ENCODE assay signal across 13 mouse cellular contexts in the genomic region with DNA sequence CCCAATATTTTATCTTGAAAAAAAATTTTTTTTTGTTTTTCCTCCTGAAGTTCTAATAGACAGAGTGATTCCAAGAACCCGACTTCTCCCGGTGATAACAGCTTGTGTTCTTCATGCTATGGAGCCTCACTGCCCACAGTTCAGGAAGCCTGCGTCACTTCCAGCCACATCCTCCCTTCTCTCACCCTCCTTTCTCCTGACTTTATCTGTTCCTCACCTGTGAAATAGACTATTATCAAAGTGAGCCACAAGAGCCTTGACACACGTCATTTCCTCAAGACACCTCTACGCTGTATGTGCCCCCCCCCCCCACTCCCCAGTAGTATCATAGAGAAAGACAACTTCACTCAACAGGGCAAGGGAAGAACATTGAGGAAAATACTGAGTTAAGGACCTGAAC. TPM values are rescaled to one million over a fixed set of nuclear protein-coding genes. Genes with fewer than 3 reads are reported as not detected.
DNase-seq lines count a peak whose midpoint lies in the region; ATAC-seq lines count a peak whose summit lies in the region.
"Had no signal": no experiment of that assay in that cellular context is flagged by ENCODE, and none has a peak within 500 bp of the region (broad histone marks: within the 10 kb centered on the region; RNA-seq: fewer than 3 reads in every experiment).

No protein-coding gene starts in this region.

- no peak for ATAC-seq in heart, embryonic 16.5 days (replicated peaks; ENCODE audit: extremely low read depth, insufficient read depth, low FRiP score)
- ATAC-seq in liver, embryonic 15.5 days (ENCODE audit: insufficient read depth), result no peak
- no peak for ATAC-seq in midbrain, embryonic 14.5 days (ENCODE audit: low FRiP score, low TSS enrichment)
- ATAC-seq: lung, postnatal 0 days; midbrain, embryonic 16.5 days had no signal

- H3K9ac ChIP-seq in heart, embryonic 16.5 days (ENCODE audit: low read length), result no peak overlapping the region
- peak overlapping the region; percentile 49 for H3K9ac ChIP-seq in liver, embryonic 15.5 days
- H3K9ac ChIP-seq in midbrain, embryonic 14.5 days (replicated peaks; ENCODE audit: low read length), result no peak overlapping the region

- H3K9me3 ChIP-seq in heart, embryonic 16.5 days (replicated peaks; ENCODE audit: control insufficient read depth, low read length), result no peaks in the 10 kb centered on the region
- no peaks in the 10 kb centered on the region for H3K9me3 ChIP-seq in liver, embryonic 15.5 days (replicated peaks)
- no peaks in the 10 kb centered on the region for H3K9me3 ChIP-seq in midbrain, embryonic 14.5 days (ENCODE audit: control insufficient read depth, low read length)

- peaks cover 20% of the 10 kb centered on the region for H3K4me1 ChIP-seq in heart, embryonic 16.5 days (ENCODE audit: control insufficient read depth, insufficient read depth, low read length)
- peaks cover 50% of the 10 kb centered on the region for H3K4me1 ChIP-seq in liver, embryonic 15.5 days (replicated peaks)
- peaks cover 13% of the 10 kb centered on the region for H3K4me1 ChIP-seq in midbrain, embryonic 14.5 days (ENCODE audit: control insufficient read depth, insufficient read depth, low read length)

- H3K27ac ChIP-seq in heart, embryonic 16.5 days (ENCODE audit: low read length), result peak overlapping the region; percentile 51
- peak overlapping the region; percentile 96 for H3K27ac ChIP-seq in liver, embryonic 15.5 days (replicated peaks)
- no peak overlapping the region for H3K27ac ChIP-seq in midbrain, embryonic 14.5 days (replicated peaks; ENCODE audit: low read depth, low read length)

- no peaks in the 10 kb centered on the region for H3K27me3 ChIP-seq in heart, embryonic 16.5 days (ENCODE audit: control insufficient read depth, insufficient read depth, low read length)
- no peaks in the 10 kb centered on the region for H3K27me3 ChIP-seq in liver, embryonic 15.5 days
- no peaks in the 10 kb centered on the region for H3K27me3 ChIP-seq in midbrain, embryonic 14.5 days (ENCODE audit: control insufficient read depth, insufficient read depth, low read length)

- H3K36me3 ChIP-seq in heart, embryonic 16.5 days (ENCODE audit: control insufficient read depth, insufficient read depth), result peaks cover 6% of the 10 kb centered on the region; the same call in 1 of the 2 replicates
- H3K36me3 ChIP-seq in liver, embryonic 15.5 days (replicated peaks), result no peaks in the 10 kb centered on the region
- H3K36me3 ChIP-seq in midbrain, embryonic 14.5 days (ENCODE audit: control insufficient read depth, insufficient read depth, low read length), result 0 out of 2 replicates have a peak, but pooled peaks cover 3% of the 10 kb centered on the region

- H3K4me2 ChIP-seq in heart, embryonic 16.5 days (ENCODE audit: low read depth, low read length), result 0 out of 2 replicates have a peak overlapping the region, but pooled peaks have one; percentile 28
- H3K4me2 ChIP-seq in liver, embryonic 15.5 days, result peak overlapping the region; percentile 96
- H3K4me2 ChIP-seq in midbrain, embryonic 14.5 days (ENCODE audit: low read length), result no peak overlapping the region

- no peak overlapping the region for H3K4me3 ChIP-seq in heart, embryonic 16.5 days (ENCODE audit: low read length)
- H3K4me3 ChIP-seq in liver, embryonic 15.5 days (replicated peaks), result peak overlapping the region; percentile 76
- H3K4me3 ChIP-seq in midbrain, embryonic 14.5 days (replicated peaks; ENCODE audit: low read depth, low read length), result no peak overlapping the region

- DNase-seq in heart, postnatal 36 days, result no peak
- peak; percentile 81 for DNase-seq in CD4-positive helper T cell, adult 2 months (ENCODE audit: low read depth, low spot score)
- peak; percentile 72 for DNase-seq in T-cell, adult 2 months (ENCODE audit: low spot score)
- no peak for DNase-seq in yolk sac, embryonic 10.5 days (ENCODE audit: low spot score)
- no peak for DNase-seq in layer of hippocampus, postnatal 14 days (ENCODE audit: low spot score in 2 of 2)
- no peak for DNase-seq in midbrain, embryonic 14.5 days
- DNase-seq: kidney, adult 11 months had no signal

- 64% methylated on average over 5 of the region's 5 CpGs for WGBS in heart, embryonic 16.5 days
- WGBS in liver, embryonic 15.5 days (ENCODE audit: insufficient replicate concordance), result 21% methylated on average over 5 of the region's 5 CpGs
- WGBS in midbrain, embryonic 14.5 days, result 95% methylated on average over 5 of the region's 5 CpGs

- intact Hi-C loops in heart, postnatal 36 days (cut with DNase I), result loop anchor here (2.0 kb wide), 1 partner anchor 65 kb away; the partner anchor contains the start of gene Actl10

RNA-seq across cellular contexts. Expression of gene 4930519P11Rik, which starts 2.4 kb away (rescaled TPM):
- not detected in 2 replicates for polyA plus RNA-seq in heart, embryonic 16.5 days (2015; fragmentation: Nextera tagmentation; extraction: Ambion mirVana)
- not detected for total RNA-seq in heart, postnatal 36 days (2021)
- not detected in 2 replicates for polyA plus RNA-seq in liver, embryonic 15.5 days (2015; fragmentation: Nextera tagmentation; extraction: Ambion mirVana)
- not detected for total RNA-seq in layer of hippocampus, postnatal 14 days (2021)
- polyA plus RNA-seq in midbrain, embryonic 14.5 days (2014; fragmentation: Nextera tagmentation; extraction: Ambion mirVana), result 0.50 and 1.6 TPM in 2 replicates
- total RNA-seq: heart, postnatal 4 days; left cerebral cortex, postnatal 36 days had no signal

RNA-seq across cellular contexts. Expression of gene Zfp341, which starts 2.6 kb away (rescaled TPM):
- polyA plus RNA-seq in heart, embryonic 16.5 days (2015; fragmentation: Nextera tagmentation; extraction: Ambion mirVana), result 0.45 and 0.74 TPM in 2 replicates
- total RNA-seq in heart, postnatal 36 days (2021), result 1 to 10 TPM; 3.0 to 3.4 TPM
- 2.6 TPM in 2 replicates for polyA plus RNA-seq in liver, embryonic 15.5 days (2015; fragmentation: Nextera tagmentation; extraction: Ambion mirVana)
- total RNA-seq in layer of hippocampus, postnatal 14 days (2021), result 10 to 100 TPM in 1 of 2 experiments, 1 to 10 TPM in 1; 9.8 to 11.3 TPM
- 2.2 and 2.6 TPM in 2 replicates for polyA plus RNA-seq in midbrain, embryonic 14.5 days (2014; fragmentation: Nextera tagmentation; extraction: Ambion mirVana)

RNA-seq across cellular contexts. Expression of gene Pxmp4, which starts 12.2 kb away (rescaled TPM):
- 28.2 and 29.5 TPM in 2 replicates for polyA plus RNA-seq in heart, embryonic 16.5 days (2015; fragmentation: Nextera tagmentation; extraction: Ambion mirVana)
- 10 to 100 TPM; 27.8 to 28.3 TPM for total RNA-seq in heart, postnatal 36 days (2021)
- 34.6 and 43.9 TPM in 2 replicates for polyA plus RNA-seq in liver, embryonic 15.5 days (2015; fragmentation: Nextera tagmentation; extraction: Ambion mirVana)
- total RNA-seq in layer of hippocampus, postnatal 14 days (2021), result 10 to 100 TPM; 17.2 to 19.8 TPM
- 14.2 and 15.0 TPM in 2 replicates for polyA plus RNA-seq in midbrain, embryonic 14.5 days (2014; fragmentation: Nextera tagmentation; extraction: Ambion mirVana)

RNA-seq across cellular contexts. Expression of gene Chmp4b, which starts 35.8 kb away (rescaled TPM):
- polyA plus RNA-seq in heart, embryonic 16.5 days (2015; fragmentation: Nextera tagmentation; extraction: Ambion mirVana), result 22.5 and 23.0 TPM in 2 replicates
- 100 to 1,000 TPM; 113 to 124 TPM for total RNA-seq in heart, postnatal 36 days (2021)
- 11.7 and 13.9 TPM in 2 replicates for polyA plus RNA-seq in liver, embryonic 15.5 days (2015; fragmentation: Nextera tagmentation; extraction: Ambion mirVana)
- 100 to 1,000 TPM; 199 to 204 TPM for total RNA-seq in layer of hippocampus, postnatal 14 days (2021)
- 20.4 and 32.4 TPM in 2 replicates for polyA plus RNA-seq in midbrain, embryonic 14.5 days (2014; fragmentation: Nextera tagmentation; extraction: Ambion mirVana)

RNA-seq across cellular contexts. Expression of gene E2f1, which starts 46.0 kb away (rescaled TPM):
- polyA plus RNA-seq in heart, embryonic 16.5 days (2015; fragmentation: Nextera tagmentation; extraction: Ambion mirVana), result 18.9 and 22.1 TPM in 2 replicates
- under 1 TPM; 0.61 to 0.73 TPM for total RNA-seq in heart, postnatal 36 days (2021)
- polyA plus RNA-seq in liver, embryonic 15.5 days (2015; fragmentation: Nextera tagmentation; extraction: Ambion mirVana), result 19.2 and 23.9 TPM in 2 replicates
- 1 to 10 TPM; 7.1 to 8.0 TPM for total RNA-seq in layer of hippocampus, postnatal 14 days (2021)
- polyA plus RNA-seq in midbrain, embryonic 14.5 days (2014; fragmentation: Nextera tagmentation; extraction: Ambion mirVana), result 3.1 and 3.2 TPM in 2 replicates

Comparison
In these comparisons a context has a peak if more than half of its experiments do, and no peak if none do; other contexts are left out.
1. DNase-seq: peak in CD4-positive helper T cell, adult 2 months (single experiment) and T-cell, adult 2 months (single experiment); none in heart, postnatal 36 days (0 of 2), yolk sac, embryonic 10.5 days (single experiment), layer of hippocampus, postnatal 14 days (0 of 2) and midbrain, embryonic 14.5 days (single experiment).